Mouse (Mus musculus): ENCODE data around the gene Smco3.

GRCm38 (mm10) chr6:136816826-136817225, 18.4 kb downstream of the Smco3 start:
- TF ChIP-seq GATA1 (IDR thresholded peaks at IDR 0.05; ENCODE audit: borderline replicate concordance, low read length) (no peak), FLI1 (IDR thresholded peaks at IDR 0.05; ENCODE audit: low read length) (no peak)

Measured in megakaryocyte, embryonic 14.5 days (primary cell).